Mouse (Mus musculus) bone marrow, adult 2 months (tissue): ENCODE results near the gene Armc2. TPM values are rescaled to one million over a fixed set of nuclear protein-coding genes. Genes with fewer than 3 reads are reported as not detected.

ENCODE experiments used
- H3K27ac ChIP-seq: fragments of 200-500 bp; 2 replicates; pipeline ENCODE4 v1.5.1; 2012; ENCODE audit warnings: low read depth, mild to moderate bottlenecking, control low read depth, inconsistent platforms, low read length; ENCODE audit not compliant: control insufficient read depth, poor library complexity, insufficient read depth
- H3K4me1 ChIP-seq: fragments of 200-500 bp; 2 replicates; pipeline ENCODE4 v1.6.1; 2011; ENCODE audit warnings: low read length; ENCODE audit not compliant: control insufficient read depth, insufficient read depth
- H3K4me3 ChIP-seq: fragments of 200-500 bp; replicated peaks from 2 replicates; pipeline ENCODE3; 2011; ENCODE audit warnings: mild to moderate bottlenecking, low read depth, low read length, control low read depth; ENCODE audit not compliant: control insufficient read depth
- CTCF ChIP-seq: fragments of 200-500 bp; IDR thresholded peaks from 2 replicates; pipeline ENCODE4 v1.5.1; 2011; ENCODE audit warnings: low read length, control low read depth; ENCODE audit not compliant: control insufficient read depth, insufficient read depth
- POLR2A ChIP-seq: fragments of 200-500 bp; IDR thresholded peaks from 2 replicates; pipeline ENCODE4 v1.6.1; 2011; ENCODE audit warnings: low read depth, mild to moderate bottlenecking, control low read depth, low read length, borderline replicate concordance; ENCODE audit not compliant: control insufficient read depth
- WGBS: fragments of 180-500 bp; shearing (Covaris S2); methylation state at CpG from one replicate; pipeline ENCODE4 v1.1.7; 2018; 5-methylcytosine and 5-hydroxymethylcytosine counted together
- polyA plus RNA-seq: library from polyadenylated mRNA; stranded (reverse); fragments of >200 nt; gene quantifications from 2 replicates; pipeline ENCODE4 v1.2.4, GENCODE M21; 2011; ENCODE audit warnings: low replicate concordance; ENCODE audit not compliant: missing spikeins, insufficient read depth, insufficient read length

The Armc2 gene
- polyA plus RNA-seq: 0.30 TPM in 1 of 2 replicates, not detected in the other

DNA sequence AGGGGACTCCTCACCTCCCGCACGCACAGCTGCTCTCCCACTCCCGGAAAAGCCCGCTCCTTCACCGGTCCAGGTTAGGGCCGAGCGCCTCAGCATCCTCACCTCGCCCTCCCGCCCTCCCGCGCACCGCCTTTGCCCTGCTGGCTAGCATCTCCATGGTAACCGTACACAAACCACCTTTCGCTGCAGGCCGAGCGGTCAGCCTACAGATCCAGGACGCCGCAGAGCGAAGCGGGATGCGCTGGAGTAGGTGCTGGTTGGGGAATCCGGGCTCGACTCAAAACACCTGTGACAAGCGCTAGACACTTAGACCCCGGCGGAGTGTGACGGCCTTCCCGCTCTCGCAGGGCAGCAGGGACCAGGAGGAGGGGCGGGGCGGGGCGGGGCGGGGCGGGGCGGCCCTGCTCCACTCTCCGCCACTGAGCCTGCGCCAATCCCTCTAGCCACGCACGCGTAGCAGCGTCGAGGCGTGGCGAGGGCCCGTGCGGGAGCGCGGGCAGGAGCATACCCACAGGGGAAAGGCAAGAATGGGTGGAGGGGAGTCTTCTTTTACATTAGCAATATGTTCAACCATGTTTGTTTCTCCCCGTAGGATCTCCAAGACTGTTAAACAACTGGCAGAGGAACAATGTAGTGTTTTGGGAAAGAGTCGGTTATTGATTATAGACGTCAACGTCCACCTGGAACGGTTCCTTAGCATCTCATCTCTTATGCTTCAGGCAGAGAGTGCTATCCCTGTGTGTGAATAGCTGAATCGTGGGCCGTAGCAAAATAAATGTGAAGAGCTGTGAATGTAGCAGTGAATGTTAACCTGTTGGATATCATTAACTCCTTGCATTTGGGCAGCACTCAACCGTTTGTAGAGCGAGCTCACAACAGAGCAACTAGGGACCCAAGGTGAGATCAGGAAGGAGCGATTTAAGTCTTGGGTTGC is at the start of gene Armc2:
Armc2 (minus strand) TSS at position 427 of the 934 bp plus-strand sequence.
- no peak within 1 kb of the TSS for H3K27ac ChIP-seq
- H3K4me3 ChIP-seq: peak within 1 kb of the TSS; percentile 72
- TF ChIP-seq POLR2A (no peak), CTCF (no peak)
- H3K4me1 ChIP-seq: no peaks in the 10 kb centered on the region; the same call in 1 of the 2 replicates
- WGBS: 4% methylated on average over 58 of the region's 58 CpGs

DNA sequence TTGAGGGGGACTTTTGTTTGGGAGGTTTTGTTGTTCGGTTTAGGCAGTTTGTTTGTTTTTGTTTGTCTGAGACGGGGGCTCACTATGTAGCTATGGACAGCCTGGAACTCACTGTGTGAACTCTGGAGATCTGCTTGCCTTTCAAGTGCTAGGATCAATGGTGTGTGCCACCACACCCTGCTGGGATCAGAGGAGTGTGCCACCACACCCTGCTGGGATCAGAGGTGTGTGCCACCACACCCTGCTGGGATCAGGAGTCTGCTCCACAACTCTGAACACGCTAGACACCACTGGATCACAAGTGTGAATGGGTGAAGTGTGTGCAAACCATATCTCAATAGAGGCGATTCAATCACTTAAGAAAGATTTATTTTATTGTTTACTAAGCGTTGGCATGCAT is 46.2 kb upstream of the Armc2 start:
- H3K27ac ChIP-seq: no peak overlapping the region
- TF ChIP-seq CTCF (no peak), POLR2A (no peak)
- WGBS: 82% methylated on average over 5 of the region's 5 CpGs
- H3K4me3 ChIP-seq: no peak overlapping the region
- peaks cover 5% of the 10 kb centered on the region for H3K4me1 ChIP-seq

DNA sequence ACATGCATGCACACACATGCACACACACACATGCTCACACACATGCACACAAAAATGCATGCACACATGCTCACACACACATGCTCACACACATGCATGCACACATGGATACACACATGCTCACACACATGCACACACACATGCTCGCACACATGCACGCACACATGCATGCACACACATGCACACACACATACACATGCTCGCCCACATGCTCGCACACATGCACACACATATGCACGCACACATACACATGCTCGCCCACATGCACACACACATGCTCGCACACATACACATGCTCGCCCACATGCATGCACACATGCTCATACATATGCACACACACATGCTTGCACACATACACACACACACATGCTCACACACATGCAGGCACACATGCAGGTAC is 41.3 kb upstream of the Armc2 start:
- Histone ChIP-seq H3K27ac (no peak overlapping the region), H3K4me1 (peaks cover 5% of the 10 kb centered on the region; the same call in 1 of the 2 replicates), H3K4me3 (no peak overlapping the region)
- 96% methylated on average over 8 of the region's 8 CpGs for WGBS
- TF ChIP-seq CTCF (no peak), POLR2A (no peak)

DNA sequence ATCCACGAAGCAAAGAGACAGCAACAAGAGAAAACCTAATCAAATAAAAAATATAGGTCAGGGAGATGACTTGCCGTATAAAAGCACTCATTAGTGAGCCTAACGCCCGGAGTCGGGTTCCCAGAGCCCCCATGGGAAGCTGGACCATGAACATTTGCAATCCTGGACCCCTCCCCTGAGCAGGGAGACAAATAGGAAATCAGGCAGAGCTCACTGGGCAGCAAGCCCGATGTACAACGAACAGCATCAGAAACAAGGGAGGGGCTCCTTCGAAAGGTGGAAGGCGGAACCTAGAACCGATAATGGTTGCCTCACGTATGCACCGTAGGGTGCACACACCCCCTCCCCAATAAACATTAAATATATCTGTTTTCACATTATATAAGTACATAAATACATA is 39.5 kb upstream of the Armc2 start:
- TF ChIP-seq POLR2A: no peak
- no peak for TF ChIP-seq CTCF
- Histone ChIP-seq H3K27ac (peak overlapping the region; percentile 37; the same call in 1 of the 2 replicates), H3K4me1 (peaks cover 5% of the 10 kb centered on the region; the same call in 1 of the 2 replicates), H3K4me3 (no peak overlapping the region)
- WGBS: 9% methylated on average over 12 of the region's 12 CpGs

DNA sequence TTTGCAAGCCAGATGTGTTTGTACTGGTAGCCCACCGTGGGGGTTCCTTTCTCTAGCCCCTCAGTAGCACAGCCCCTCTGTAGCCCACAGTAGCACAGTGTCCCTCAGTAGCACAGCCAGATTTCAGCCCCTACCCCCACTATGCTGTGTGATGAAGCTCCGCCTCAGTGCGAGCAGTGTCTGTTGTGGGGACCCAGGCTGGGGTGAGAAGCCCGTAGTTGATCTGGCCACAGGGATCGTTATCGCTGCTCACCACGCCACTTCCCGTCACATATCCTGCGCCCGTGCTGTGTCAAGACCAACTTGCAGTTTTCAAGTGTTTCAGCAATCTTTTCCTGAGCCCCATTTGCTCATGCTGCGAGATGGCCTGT is 39.0 kb upstream of the Armc2 start:
- peaks cover 5% of the 10 kb centered on the region; the same call in 1 of the 2 replicates for H3K4me1 ChIP-seq
- 3% methylated on average over 11 of the region's 11 CpGs for WGBS
- no peak overlapping the region for H3K4me3 ChIP-seq
- peak overlapping the region; percentile 37 for H3K27ac ChIP-seq
- TF ChIP-seq POLR2A (peak; percentile 41; the same call in 1 of the 2 replicates), CTCF (no peak)

DNA sequence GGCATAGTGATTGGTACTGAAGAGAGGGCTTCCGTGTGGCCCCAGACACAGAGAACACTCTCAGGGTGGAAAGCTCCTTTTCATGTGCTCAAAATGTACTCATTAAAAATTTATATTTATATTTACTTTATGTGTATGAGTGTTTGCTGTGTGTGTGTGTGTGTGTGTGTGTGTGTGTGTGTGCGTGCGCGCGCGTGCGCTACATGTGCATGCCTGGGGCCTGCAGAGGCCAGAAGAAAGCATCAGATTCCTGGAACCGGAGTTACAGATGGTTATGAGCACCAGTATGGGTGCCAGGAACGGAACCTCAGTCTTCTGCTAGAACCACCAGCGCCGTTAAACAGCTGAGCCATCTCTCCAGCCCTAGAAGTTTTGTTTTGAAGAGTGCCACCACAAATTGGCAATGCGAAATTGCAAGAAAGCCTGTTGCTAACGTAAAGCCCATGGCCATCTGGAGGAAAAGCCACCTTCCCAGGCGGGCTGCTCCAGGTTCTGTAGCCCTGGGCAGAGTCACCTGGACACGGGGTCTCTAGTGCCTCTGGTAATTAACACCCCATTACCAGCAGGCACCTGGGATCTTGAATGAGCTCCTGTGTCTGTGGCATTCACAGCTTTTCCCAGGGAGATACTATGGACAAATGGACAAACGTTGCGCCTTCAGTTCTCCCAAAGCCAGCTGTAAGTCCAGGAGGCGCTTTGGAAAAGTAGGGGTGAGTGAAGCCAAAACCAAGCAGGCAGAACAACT is 38.4 kb upstream of the Armc2 start:
- H3K4me1 ChIP-seq: peaks cover 5% of the 10 kb centered on the region; the same call in 1 of the 2 replicates
- H3K4me3 ChIP-seq: no peak overlapping the region
- peak overlapping the region; percentile 26 for H3K27ac ChIP-seq
- TF ChIP-seq CTCF: no peak
- TF ChIP-seq POLR2A: no peak
- 43% methylated on average over 18 of the region's 18 CpGs for WGBS

DNA sequence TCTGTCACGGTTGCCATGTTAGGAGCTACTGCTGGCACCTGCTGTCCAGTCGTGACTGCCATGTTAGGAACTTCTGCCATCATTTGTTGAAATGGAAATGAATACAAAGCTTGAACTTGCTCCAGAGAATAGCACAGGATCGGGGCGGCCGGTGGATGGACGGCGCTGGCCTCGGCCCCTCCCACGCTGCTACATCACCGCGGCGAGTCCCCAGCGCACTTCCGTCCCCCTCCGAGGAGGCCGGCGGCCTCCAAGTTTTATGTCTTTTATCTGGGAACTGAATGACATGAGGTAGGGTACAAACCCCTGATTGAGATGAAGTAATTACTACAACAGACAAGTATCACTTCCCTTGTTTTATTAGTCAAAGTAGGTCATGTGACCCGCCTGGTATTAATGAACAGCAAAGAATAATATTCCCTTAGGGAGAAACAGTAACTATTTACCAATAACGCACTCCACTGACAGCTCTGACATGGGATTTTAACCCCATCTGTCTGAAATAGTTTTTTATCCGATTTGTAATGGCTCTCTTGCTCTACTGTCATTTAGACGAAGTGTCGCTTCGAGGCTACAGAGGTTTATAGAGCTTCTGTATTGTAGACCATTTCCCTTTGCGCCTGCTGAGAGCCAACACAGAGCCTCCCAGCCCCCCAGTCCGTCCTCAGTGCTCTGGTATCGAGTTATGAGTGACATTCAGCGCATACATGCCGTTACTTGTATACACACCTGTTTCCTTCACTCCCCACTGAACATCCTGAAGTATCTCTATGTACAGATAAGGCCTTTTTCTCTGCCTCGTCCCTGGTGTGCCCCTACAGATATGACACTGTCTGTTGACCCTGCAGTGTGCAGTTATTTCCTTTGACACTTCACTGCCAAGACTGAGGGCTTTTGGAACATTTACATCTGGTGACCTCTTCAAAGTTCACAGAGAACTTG is 37.3 kb upstream of the Armc2 start:
- Histone ChIP-seq H3K4me1 (peaks cover 5% of the 10 kb centered on the region; the same call in 1 of the 2 replicates), H3K4me3 (no peak overlapping the region), H3K27ac (no peak overlapping the region)
- WGBS: 37% methylated on average over 28 of the region's 29 CpGs
- TF ChIP-seq POLR2A (no peak), CTCF (no peak)

DNA sequence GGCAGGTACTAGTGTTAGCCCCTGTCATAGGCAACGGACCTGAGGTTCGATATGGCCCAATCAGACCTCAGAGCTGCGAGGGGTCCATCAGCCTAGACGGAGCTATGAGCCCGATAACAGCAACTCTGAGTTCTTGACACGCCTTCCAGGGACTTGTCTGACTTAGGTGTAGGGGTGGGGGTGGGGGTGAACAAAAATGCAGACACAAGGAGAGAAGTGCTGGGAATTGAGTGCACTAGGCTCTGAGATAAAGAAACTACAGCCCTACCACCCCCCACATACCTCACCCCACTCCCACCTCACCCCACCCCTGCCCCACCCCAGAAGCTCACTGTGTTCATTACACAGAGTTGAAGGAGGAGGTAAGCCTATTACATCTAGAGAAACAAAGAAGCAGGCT is 32.8 kb upstream of the Armc2 start:
- WGBS: 69% methylated on average over 6 of the region's 6 CpGs
- TF ChIP-seq POLR2A (no peak), CTCF (no peak)
- H3K4me1 ChIP-seq: no peaks in the 10 kb centered on the region
- H3K4me3 ChIP-seq: no peak overlapping the region
- H3K27ac ChIP-seq: no peak overlapping the region
